Mouse (Mus musculus) CD8-positive naive resting alpha-beta T cell, adult 57 days (primary cell): ENCODE measurements around the gene Clip3. TPM values are rescaled to one million over a fixed set of nuclear protein-coding genes. Genes with fewer than 3 reads are reported as not detected.

Experiments used
- total RNA-seq: library from RNA; stranded (reverse); gene quantifications from one replicate; pipeline ENCODE4 v1.2.4, GENCODE M21; 2023

Gene Clip3
- total RNA-seq = not detected

DNA sequence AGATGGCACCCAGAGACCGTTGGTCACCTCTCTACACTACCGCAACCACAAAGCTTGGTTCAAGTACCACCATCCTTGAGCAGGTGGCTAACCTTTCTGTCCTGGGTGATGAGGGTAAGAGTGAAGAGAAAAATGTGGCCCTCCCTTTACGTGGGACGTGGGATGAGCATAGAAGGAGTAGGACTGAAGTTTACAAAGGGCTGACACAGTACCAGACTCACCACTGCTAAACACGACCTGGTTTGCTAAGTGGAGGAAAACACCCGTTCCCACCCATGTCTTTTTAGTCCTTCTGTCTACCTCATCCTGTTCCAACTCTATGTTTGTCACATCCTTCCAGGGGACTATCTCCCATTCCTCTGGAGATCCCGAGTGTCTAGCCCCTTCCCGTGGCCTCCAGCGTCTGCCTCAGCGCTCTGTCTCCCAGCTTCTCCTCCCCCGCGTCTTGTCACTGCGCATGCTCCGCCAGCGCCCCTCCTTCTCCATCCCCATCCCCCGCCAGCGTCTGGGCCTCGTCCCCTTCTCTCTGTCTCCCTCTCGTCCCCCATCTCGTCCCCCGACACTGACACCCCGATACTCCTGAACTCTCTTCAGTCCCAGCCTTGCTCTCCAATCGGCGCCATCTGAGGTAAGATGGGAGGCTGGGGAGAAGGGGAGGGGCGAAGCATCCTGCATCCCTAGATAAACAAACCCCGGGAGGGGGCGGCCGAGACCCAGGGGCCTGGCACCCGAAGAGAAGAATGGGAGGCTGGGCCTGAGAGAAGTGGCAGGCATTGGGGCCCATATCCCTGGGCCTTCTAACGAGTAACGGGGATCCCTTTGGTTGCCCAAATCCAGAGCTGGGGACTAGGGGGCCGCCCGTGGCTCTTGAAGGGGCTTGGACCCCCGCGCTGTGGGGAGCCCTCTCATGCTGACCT lies at the start of gene Clip3:
Clip3 (plus strand) TSS at position 514 of the 917 bp plus-strand sequence.

DNA sequence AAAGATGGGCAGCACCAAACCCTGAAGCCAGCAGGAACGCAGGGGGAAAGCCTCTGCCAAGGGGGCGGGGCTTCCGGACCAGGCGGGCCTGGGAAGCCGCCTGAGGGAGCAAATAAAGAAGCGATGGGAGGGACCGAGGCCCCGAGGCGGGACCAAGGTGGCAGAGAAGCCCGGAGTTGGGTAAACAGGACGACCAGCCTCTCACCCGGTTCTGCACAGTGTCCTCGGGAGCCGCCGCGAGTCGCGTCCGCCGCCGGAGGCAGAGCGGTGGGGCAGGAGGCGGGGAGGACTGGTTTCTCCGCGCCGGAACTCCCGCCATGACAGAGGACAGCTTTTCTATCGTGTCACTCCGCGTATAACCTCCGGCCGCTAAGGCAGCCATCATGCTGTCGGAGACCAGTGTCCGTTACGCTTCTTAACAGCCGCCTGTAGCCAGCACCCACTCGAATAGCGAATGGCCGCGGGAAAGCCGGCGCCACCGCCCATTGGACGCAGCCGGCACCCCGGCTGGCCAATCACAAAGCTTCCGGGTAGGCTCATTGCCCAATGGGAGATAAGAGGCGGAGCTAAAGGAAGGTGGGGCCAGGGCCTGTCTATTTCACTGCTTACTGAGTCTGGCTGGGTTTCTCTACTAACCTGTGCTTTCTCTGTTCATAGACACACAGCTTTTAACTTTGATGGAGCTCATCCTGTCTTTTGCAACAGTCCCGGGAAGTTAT lies 11.4 kb upstream of the Clip3 start, which contains the start of the genes Thap8 and Wdr62:
Thap8 (plus strand) TSS at position 144 of the 719 bp plus-strand sequence.
Wdr62 (minus strand) TSS at position 469 of the 719 bp plus-strand sequence.

DNA sequence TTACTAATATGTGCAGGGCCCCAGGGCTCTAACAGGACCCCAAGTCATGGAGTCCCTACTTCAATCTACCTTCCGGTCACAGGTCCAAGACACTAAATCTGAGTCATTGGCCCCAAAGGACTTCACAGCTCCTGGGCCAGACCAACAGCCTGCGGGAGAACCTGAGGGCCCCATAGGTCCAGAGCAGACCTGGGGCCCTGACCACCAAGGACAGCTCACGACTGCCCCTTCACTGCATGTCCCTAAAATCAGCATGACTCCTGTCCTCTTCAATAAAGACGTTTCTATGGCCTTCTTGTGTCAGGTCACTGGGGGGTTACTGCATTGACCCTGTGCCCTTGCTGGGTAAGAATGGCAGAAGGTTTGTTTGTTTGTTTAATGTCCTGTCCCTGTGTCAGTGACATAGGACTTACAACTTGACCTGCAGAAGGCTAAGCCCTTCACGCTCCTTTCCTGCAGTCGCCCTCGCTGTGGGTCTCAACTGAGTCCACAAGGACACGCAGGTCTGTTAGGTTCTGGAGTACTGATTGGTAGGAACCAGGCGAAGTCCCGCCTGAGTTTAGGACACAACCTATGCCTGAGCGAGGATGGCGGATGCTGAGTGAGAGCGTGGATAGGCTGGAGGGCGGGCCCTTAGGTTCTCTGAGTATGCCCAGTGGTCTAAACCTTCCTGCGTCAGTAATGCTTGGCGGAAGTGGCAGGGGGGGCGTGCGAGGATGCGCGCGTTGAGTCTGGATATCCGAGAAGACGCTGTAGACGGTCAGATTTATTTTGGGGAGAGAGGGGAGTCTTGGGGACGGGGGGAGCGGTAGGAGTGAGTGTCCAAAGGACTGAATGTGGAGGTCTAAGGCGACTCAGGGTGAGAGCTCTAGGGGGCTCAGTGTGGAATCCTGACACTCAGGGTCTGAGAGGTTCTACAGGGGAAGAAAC lies 16.8 kb downstream of the Clip3 start, which contains the start of gene Alkbh6:
Alkbh6 (plus strand) TSS at position 642 of the 930 bp plus-strand sequence.

DNA sequence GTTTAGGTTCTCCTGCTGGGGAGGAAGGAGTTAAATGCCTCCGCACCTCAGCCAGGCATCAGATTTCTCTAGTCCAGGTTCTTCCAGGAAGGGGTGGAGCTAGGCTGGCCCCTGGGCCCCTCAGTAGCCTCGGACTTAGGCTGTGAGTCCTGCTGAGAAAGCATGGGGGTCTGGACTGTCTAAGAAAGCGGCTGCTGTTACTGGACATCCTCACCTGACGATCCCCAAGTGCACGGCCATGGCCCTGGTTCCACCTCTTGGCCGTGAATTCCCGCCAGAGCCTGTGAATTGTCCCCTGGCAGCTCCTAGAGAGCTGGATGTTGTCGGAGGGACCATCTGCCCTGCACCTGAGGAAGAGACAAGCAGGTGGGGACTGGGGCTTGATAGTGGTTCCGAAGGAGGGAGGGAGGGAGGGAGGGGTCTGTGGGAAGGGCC lies 23.2 kb downstream of the Clip3 start, which contains the start of gene Syne4:
Syne4 (plus strand) TSS at position 87 of the 435 bp plus-strand sequence.

DNA sequence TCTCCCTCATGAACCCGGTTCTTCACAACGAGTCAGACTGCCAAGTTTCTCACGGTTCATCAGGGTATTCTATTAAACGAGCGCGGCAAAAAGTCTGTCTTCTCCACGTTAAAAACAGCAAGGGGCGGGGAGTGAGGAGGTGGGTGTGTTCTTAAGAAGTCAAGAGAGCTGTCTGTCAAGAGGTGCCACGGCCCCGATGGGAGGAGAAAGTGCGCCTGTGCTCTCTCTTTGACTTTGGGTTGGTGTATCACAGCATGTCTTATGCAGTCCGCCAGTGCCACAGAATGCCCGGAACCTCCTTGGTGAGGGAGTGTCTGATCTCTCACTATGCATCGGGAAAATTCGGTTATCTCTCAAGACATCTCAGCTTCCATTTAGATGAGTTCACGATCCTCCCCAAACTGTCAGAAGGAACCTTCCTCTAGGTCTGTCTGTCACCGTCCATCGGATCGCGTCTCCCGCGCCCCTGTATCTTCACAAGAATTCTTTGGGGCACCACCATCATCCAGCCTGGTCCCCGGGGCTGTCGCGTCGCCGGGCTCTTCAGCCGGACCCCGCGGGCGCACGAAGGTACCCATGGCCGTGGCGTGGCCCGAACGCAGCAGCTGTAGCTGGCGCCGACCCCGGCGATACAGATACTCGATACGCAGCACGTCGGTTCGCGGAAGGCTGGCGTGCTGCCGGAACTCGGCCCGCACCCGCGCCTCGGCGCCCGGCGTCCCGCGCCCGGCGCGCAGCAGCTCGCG lies 30.2 kb downstream of the Clip3 start, which contains the start of gene E130208F15Rik:
E130208F15Rik (plus strand) TSS at position 202 of the 746 bp plus-strand sequence.

DNA sequence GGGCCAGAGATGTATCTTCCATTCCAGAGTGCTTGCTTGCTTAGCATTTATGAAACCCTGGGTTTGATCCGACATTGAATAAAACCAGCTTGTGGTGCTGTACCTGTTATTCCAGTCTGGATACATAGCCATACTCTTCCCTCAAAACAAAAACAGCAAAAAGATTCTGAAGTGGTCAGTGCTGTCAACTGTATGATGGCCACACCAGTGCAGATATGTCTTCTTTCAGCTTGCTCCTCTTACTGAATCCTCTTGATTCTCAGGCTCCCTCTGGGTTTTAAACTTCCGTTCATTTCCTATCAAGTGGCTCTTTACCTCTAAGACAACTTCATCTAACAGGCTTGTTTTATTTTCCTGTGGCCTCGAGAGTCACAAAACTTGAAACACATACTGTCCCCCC lies 32.3 kb downstream of the Clip3 start, which contains the start of gene Sdhaf1:
Sdhaf1 (minus strand) TSS at position 101 of the 400 bp plus-strand sequence.

Other genes with a start within 250 kb of the Clip3 start
- 4.2 TPM for gene Zfp14, start 240.3 kb upstream of the Clip3 start, total RNA-seq
- 7.4 TPM for gene Zfp82, start 218.8 kb upstream of the Clip3 start, total RNA-seq
- gene Gm26920, start 201.3 kb upstream of the Clip3 start, total RNA-seq = not detected
- 13.1 TPM for gene Zfp566, start 201.2 kb upstream of the Clip3 start, total RNA-seq
- 58.2 TPM for gene Zfp260, start 197.0 kb upstream of the Clip3 start, total RNA-seq
- gene Zfp382, start 169.8 kb upstream of the Clip3 start, total RNA-seq = 14.2 TPM
- gene Zfp146, start 122.0 kb upstream of the Clip3 start, total RNA-seq = 41.8 TPM
- gene Cox7a1, start 107.6 kb upstream of the Clip3 start, total RNA-seq = not detected
- gene Capns1, start 92.9 kb upstream of the Clip3 start, total RNA-seq = 114 TPM
- gene Polr2i, start 59.8 kb upstream of the Clip3 start, total RNA-seq = 27.1 TPM
- gene Tbcb, start 59.5 kb upstream of the Clip3 start, total RNA-seq = 22.8 TPM
- not detected for gene Ovol3, start 56.0 kb upstream of the Clip3 start, total RNA-seq
- 1.4 TPM for gene Thap8, start 11.6 kb upstream of the Clip3 start, total RNA-seq
- gene Wdr62, start 11.3 kb upstream of the Clip3 start, total RNA-seq = 5.0 TPM
- 39.5 TPM for gene Alkbh6, start 17.0 kb downstream of the Clip3 start, total RNA-seq
- gene Syne4, start 23.1 kb downstream of the Clip3 start, total RNA-seq = 4.1 TPM
- 2.1 TPM for gene E130208F15Rik, start 30.0 kb downstream of the Clip3 start, total RNA-seq
- 6.2 TPM for gene Sdhaf1, start 32.2 kb downstream of the Clip3 start, total RNA-seq
- gene Lrfn3, start 71.0 kb downstream of the Clip3 start, total RNA-seq = not detected
- gene Tyrobp, start 122.0 kb downstream of the Clip3 start, total RNA-seq = 21.2 TPM
- gene Hcst, start 128.1 kb downstream of the Clip3 start, total RNA-seq = 181 TPM
- 60.6 TPM for gene Nfkbid, start 130.0 kb downstream of the Clip3 start, total RNA-seq
- 0.37 TPM for gene Aplp1, start 153.8 kb downstream of the Clip3 start, total RNA-seq
- gene Kirrel2, start 166.0 kb downstream of the Clip3 start, total RNA-seq = not detected
- gene Nphs1, start 166.6 kb downstream of the Clip3 start, total RNA-seq = not detected
- gene Prodh2, start 201.9 kb downstream of the Clip3 start, total RNA-seq = not detected
- 7.0 TPM for gene Arhgap33, start 243.3 kb downstream of the Clip3 start, total RNA-seq